Mouse (Mus musculus): ENCODE results near the gene Cog1.
"Not testable (repeated sequence)": the region's sequence is repeated elsewhere in the genome, so short reads cannot be mapped to it uniquely, and the experiment has no call there.

The Cog1 gene

DNA sequence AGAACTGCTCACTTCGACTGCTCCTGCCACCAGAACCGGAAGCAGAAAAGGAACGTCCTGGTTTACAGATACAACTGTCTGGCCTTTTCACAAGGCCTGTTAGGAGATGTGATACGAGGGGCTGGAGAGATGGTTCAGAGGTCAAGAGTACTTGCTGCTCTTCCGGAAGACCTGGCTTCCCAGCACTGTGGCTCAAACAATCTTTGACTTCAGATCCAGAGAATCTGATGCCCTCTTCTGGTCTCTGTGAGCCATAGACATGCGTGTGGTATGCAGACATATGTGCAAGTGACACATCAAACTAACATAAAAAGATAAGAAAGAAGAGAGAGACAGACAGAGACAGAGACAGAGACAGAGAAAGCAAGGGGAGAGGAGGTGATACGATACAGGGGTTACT lies 16.7 kb upstream of the Cog1 start:
- DNase-seq: no peak

DNA sequence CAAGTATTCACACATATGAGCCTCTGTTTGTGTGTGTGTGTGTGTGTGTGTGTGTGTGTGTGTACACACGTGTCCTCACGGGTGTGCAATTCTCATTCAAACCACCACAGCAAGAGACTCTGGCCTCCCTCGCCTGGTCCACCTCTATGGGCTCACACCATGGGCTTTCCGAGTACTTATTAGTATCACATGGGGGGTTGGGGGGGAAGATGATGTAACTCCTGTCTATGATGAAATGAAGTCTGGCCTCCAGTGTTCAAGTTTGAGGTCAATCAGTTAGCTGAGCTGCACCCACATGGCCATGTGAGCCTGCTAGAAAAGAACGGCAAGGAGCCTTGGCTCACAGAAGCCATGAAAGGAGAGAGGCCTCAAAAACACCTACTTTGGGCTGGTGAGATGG lies 15.6 kb upstream of the Cog1 start:
- no peak for DNase-seq

DNA sequence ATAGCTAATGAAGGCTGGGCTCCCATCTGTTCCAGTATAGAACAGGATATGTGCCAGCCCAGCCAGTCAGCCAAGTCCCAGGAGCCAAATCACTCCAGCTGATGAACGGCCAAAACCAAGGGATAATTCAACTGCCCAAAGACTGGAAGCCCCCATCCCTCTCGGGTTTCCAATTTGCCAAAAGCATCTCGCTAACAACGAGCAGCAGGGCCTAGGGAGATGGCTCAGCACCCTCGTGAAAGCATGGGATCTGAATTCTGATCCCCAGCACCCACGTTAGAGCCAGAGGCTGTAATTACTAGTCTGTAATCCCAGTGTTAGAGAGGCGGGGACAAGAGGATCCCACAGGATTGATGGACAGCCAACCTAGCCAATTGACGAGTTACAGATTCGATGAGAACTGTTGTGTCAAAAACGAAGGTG lies 14.3 kb upstream of the Cog1 start:
- no peak for DNase-seq

DNA sequence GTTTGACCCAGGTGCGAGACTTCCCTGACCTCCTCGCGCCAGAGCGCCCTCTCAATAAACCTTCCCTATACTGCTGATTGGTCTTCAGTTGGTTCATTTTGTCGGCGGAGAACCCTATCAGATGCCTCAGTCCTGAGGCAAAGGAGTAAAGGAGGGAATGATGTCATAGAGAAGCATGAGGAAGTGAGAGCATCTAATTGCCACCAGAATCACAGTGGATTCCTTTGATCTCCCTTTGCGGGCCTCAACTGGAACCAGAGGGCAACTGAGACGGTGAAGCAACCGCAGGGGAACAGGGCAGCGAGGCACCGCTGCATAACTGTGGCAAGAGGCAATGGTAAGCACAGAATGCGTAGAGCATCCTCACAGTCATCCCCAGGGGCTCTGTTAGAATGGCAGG lies 10.3 kb upstream of the Cog1 start:
- DNase-seq: no peak

DNA sequence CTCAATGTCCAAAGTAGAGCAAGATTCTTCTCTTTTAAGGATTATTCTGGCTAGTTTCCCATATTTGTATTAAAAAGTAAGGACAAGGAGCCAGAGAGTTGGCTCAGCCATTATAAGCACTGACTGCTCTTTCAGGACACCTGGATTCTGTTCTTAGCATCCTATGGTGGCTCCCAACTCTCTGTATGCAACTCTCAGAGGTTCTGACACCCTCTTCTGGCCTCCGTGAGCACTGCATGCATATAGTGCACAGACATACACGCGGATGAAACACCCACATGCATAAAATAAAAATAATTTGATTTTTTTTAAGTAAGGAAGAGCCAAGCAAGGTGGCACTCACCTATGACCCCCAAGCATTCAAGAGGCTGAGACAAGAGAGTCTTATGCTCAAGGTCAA lies 3.8 kb upstream of the Cog1 start:
- DNase-seq: no peak

DNA sequence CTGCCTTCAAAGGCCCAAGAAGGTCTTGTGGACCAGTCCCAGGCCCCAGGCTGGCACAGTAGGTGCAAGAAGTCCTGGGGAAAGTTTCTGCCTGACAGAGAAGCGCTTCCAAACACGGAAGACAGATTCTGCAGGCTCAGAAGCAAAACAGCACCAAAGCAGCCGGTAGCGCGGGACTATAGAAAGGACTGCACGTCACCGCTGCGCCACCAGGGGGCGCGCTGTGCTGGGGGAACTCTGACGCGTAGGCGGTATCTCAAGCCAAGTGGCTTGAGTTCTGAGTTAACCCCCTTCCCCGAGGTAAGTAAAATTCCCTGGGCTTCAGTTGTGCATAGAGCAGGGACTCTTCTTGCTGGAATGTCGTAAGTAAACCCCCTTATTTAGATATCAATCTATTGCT lies 817 bp upstream of the Cog1 start:
- DNase-seq: peak; percentile 87

DNA sequence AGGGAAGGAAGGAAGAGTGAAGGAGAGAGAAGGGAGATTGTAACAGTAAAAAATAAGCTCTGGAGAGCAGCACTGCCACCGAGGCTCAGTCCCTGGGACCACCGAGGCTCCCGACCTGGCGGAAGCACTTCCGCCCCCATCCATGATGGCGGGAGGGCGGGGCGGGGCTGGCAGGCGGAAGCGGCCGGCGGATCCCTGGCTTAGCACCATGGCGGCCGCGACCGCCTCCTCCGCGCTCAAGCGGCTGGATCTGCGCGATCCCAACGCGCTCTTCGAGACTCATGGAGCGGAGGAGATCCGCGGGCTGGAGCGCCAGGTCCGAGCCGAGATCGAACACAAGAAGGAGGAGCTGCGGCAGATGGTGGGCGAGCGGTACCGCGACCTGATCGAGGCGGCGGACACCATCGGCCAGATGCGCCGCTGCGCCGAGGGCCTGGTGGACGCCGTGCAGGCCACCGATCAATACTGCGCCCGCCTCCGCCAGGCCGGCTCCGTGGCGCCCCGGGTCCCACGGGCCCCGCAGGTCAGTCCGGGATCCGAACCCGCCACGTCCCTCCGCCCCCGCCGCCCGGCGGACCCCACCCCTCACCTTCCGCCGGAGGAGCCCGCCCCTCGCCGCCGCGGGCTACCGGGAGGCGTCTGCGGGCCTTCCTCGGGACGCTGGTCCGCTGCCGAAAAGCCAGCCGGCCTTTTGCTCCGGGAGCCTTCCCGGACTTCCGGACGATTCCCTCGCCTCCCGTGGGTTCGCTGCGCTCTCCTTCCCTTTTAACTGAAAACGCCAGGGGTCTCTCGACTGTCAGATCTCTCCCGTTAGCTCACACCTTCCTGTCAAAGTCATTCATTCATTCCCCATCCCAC lies 613 bp downstream of the Cog1 start, which contains the start of gene Slc39a11:
Gene Slc39a11 (minus strand): TSS at position 727 of the 858 bp plus-strand sequence.
- DNase-seq: peak; percentile 80

DNA sequence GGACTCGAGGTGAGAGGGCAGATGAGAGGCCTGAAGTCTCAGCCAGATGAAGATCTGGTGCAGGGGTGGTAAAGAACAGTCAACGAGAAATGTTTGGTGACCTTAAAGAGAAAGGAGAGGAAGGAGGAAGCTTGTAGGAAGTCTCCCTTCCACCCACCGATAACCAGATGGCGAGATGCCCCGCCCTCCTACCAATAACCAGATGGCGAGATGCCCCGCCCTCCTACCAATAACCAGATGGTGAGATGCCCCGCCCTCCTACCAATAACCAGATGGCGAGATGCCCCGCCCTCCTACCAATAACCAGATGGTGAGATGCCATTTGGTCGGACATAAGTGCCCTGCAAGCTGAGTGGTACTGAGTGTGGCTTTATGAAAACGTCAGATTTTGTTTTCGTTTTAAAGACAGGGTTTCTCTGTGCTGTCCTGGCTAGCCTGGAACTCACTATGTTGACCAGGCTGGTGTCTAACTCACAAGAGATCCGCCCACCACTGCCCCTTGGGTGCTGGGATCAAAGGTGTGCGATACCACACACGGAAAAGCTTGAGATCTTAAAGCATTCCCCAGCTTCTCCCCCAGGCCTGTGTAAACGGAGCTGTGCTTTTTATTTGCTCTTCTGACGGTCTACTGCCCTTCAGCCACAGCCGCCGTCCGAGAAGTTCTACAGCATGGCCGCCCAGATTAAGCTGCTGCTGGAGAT lies 2.4 kb downstream of the Cog1 start:
- no peak for DNase-seq

DNA sequence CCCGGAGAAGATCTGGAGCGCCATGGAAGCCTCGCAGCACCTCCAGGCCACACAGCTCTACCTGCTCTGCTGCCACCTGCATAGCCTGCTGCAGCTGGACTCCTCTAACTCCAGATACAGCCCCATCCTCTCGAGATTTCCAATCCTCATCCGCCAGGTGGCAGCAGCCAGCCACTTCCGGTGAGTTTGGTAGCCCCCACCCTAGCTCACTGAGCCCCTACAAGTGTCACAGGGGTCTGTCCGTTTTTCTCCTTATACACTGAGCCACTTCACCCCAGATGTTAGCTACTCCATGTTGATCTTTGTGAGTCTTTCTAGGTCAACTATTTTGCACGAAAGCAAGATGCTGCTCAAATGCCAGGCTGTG lies 2.9 kb downstream of the Cog1 start:
- peak; percentile 74 for DNase-seq

DNA sequence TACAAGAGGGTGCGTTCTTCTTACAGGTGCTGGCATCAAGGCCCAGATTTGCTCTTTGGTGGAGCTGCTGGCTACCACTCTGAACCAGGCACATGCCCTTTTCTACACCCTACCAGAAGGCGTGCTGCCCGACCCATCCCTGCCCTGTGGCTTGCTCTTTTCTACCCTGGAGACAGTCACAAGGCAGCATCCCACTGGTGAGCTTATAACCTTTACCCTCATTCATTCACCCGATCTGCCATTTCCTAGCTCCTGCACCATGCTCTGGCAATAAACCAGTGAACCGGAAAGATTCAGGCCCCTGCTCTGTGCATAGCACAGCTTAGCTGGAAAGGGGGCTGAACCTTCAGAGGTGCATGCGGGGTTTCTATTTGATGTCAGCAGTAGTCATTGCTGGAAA lies 3.5 kb downstream of the Cog1 start:
- no peak for DNase-seq

DNA sequence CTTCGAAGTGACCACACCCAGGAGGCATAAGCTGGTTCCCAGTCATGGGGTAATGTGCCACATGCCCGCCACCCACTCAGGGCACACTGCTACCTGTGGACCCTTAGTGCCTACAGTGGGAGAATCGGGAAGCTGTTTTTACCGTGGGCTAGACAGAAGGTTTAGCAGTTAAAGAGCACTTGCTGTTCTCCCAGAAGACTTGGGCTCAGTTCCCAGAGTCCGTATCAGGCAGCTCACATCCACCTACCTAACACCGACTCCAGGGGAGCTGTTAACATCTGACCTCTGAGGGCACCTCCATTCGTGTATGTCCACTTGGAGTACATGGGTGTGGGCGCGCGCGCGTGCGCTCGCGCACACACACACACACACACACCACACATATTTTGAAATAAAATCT lies 5.1 kb downstream of the Cog1 start:
- DNase-seq: no peak

DNA sequence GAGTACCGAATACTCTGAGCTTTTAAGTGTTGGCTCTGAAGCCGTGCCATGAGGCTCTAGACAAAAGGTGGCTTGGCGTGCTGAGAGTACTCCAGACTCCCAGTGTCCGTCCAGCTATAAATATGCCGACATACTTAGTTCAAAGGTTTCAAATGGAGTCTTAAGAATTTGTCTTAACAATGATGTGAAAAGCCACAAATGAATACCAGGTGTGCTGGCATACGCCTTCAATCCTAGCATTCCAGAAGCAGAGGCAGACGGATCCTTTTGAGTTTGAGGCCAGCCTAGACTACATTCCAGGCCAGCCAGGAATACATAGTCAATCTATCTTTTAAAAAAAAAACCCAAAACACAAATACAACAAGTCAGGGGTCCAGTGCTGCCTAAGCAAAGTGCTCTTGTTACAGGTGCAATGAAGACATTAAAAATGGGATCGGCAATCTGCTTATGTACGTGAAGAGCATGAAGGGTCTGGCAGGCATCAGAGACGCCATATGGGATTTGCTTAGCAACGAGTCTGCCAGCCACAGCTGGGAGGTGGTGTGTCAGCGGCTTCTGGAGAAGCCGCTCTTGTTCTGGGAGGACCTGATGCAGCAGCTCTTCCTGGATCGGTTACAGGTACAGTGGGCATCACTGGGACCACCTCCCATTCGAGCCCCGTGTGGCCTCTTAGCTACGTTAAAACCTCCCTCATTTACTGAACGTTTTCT lies 5.7 kb downstream of the Cog1 start:
- no peak for DNase-seq

DNA sequence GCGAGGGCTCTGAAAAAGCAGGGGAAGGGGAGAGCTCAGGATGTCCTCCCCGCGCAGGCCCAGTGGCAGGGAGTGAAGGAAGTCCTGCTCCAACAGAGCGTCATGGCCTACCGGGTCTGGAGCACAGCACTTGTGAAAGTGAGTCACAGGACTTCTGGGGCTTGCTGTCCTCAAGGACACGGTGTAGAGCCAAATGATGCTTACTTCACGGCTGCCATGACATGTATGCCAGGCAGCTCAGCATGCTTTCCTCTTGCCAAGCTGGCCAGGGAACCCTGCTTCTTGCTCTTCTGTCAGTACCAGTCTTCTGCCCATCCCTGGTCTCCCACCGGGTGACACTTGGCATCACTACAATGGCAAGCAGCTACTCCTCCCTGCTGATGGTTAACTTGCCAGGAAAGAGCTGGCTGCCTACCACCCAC lies 7.6 kb downstream of the Cog1 start:
- DNase-seq: no peak

DNA sequence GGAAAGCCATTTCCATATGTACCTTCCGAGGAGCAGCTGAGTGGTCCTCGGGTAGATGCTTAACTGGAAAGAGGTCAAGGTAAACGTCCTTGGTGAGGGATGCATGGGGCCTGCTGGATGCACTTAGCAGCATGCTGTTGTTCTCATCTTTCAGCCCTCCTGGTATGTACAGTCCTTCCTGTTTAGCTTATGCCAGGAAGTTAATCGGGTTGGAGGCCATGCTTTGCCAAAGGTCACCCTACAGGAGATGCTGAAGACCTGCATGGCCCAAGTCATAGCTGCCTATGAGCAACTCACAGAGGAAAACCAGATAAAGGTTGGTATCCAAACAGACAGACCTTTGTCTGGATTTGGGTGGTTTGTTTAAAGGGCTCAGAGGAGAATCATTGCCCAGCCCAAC lies 8.3 kb downstream of the Cog1 start:
- DNase-seq: no peak

DNA sequence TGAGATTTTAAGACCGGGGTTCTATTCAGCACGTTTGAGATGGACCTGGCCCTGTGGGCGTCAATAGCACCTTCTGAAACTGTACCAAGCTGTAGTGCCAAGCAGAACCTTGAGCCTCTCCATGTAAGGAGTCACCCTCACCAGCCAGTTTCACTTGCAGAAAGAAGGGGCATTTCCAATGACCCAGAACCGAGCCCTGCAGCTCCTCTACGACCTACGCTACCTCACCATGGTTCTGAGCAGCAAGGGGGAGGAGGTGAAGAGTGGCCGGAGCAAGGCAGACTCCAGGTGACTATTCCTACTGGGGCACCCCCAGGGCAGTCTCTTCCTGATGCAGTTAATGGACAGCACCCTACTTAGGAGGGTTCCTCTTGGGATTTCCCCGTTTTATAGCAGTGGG lies 9.3 kb downstream of the Cog1 start:
- no peak for DNase-seq

DNA sequence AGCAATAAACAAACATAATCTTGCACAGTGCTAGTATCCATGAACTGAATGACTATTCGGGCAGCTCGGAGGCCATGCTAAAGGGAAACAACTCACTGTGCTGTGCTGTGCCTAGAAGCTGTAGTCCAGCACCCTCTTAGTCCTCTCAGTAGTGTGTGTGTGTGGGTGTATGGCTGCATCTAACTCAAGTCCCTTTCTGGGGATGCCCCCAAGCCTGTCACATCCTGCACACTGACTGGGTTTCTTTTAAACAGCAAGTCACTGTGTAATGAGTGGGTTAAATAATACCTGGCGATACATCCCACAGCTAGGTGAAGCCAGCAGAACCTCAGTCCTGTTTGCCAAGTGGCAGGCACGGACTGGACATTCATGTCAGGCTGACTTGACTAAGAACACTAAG lies 9.8 kb downstream of the Cog1 start:
- DNase-seq: no peak

DNA sequence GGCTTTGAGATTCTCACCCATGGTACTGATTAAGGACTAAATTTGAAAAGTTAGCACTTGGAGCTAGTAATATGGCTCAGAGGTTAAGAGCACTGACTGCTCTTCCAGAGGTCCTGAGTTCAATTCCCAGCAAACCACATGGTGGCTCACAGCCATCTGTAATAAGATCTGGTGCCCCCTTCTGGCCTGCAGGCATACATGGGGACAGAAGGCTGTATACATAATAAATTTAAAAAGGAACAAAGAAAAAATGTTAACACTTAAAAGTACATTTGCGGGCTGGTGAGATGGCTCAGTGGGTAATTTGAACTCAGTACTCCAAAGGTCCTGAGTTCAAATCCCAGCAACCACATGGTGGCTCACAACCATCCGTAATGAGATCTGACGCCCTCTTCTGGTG lies 11.2 kb downstream of the Cog1 start:
- DNase-seq: not testable (repeated sequence)

DNA sequence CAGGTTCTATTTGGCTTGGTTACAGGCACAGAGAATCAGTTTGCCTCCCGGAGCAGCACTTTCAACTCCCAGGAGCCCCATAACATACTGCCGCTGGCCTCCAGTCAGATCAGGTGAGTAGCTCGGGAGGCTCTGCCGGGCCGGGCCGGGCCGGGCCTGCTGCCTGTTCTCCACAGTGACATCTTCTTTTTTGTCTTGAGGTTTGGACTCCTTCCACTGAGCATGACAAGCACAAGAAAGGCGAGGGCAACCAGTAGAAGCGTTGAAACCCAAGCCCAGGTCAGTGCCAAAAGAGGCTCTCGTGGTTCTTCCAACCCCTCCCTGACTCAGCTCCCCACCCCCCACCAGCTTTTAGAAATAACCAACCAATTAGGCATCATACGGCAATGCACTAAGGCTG lies 12.0 kb downstream of the Cog1 start:
- DNase-seq: no peak

DNA sequence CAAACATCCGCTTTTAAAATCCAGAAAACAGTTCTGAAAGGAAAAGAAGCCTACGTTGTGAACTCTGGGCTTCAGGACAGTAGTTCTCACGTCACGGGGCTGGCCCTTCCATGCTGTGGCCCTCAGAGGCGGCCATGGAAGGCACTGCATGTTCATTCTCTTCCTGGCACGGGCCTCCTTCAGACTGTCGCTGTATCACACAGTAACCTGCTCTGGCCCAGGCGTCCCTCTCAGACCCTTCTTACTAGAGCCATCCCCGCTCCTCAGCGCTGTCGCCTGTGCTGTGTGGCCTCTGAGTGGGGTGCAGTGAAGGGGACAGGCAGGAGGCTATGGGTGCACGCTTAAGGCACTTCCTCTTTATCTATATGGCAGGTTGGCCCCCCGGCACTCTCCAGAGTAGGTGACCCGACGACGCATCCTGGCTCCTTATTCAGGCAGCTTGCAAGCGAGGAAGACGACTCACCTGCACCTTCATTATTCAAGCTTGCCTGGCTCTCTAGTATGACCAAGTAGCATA lies 12.9 kb downstream of the Cog1 start:
- no peak for DNase-seq

DNA sequence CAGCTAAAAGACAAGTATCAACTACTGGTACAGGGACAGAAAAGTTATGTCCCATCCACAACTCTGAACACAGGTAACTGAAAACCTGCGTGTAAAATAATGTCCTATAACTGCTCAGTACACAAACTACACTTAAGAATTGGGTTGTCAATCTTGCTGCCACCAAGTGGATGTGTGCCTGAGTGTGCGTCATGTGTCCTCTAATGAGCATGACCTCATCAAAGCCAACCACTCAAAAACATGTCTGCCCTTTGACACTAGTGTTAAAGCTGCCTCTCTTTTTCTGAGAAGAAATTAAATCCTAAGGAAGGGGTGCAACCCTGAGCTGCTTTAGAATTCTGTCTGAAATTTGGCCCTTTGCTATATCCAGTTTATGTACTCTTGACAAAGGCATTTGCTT lies 15.3 kb downstream of the Cog1 start:
- DNase-seq: no peak

DNA sequence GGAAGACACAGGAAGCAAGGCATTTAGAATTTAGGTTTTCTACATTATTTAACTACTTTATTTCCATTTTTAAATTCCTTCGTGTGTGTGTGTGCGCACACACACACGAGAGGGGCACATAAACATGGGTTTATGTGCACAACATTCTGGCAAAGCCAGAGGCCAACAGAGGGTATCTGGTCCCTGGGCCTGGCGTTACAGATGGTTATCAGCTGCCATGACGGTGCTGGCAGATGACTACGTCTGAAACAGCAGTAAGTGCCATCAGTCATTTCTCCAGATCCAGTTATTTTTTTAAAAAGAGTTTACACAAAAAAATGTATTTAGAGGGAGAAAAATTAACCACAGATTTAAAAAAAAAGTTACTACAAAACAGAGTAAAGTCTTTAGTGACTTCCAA lies 17.2 kb downstream of the Cog1 start:
- DNase-seq: no peak

DNA sequence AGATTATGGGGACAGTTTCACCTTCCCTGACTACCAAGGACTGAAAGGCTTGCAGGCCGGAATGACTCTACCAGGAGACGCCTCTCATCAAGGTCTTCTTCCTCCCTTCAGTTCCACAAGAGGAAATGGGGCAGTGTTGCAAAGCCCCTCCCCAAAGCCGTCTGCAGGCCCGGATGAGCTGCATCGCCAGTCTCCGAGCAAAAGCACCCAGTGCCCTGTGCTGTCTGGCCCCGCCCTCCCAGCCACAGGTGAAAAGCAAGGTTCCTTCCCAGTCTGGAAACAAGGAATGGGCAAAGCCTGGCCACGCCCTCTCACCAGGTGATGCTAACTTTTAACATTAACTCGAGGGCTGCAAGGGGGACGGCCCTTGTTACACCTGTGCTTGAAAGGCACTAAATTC lies 17.7 kb downstream of the Cog1 start:
- DNase-seq: no peak

DNA sequence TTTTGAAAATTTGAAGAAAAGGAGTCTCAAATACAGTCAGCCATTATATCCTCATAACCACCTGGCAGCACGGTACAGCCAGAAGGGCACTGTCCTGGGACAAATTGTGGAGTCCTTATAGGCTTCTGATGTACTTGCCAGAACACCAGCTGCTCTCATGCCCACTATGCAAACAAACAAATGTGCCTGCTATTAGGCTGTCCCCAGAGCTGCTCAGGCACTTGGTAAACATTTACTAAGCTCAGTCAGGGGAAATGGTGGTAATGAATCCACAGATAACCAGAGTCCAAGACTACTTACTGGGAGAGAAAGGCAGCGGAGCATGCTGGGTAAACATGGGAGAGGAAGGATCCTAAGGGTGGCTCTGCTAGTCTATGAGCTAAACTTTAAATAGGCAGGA lies 18.2 kb downstream of the Cog1 start:
- no peak for DNase-seq

DNA sequence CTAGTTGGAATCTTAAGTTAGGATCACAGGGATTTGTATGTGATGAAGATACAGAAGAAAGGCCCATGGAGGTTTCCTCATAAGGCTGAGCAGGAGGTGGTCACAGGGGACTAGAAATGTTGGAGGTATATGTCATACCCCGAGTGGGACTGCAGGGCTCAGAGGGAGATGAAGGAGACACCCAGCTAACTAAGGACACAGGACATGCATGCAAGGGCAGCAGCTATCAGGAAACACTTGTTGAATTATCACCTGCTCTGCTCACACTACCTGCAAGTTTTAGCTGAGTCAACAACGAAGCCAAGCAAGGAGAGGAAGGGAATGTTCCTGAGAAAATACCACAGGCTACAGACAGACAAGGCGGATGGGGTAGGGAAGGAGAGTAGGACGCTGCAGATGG lies 18.7 kb downstream of the Cog1 start:
- DNase-seq: no peak

All from right cerebral cortex, postnatal 4 days (tissue).